Mouse (Mus musculus): ENCODE measurements around the gene Asic1. TPM values are rescaled to one million over a fixed set of nuclear protein-coding genes. Genes with fewer than 3 reads are reported as not detected.

Asic1 gene
- polyA plus RNA-seq, 1 experiment, result 2.0 TPM

GRCm38 (mm10) chr15:99653291-99653690 lies 16.9 kb upstream of the Asic1 start:
- no peaks in the 10 kb centered on the region for H3K36me3 ChIP-seq (ENCODE audit: control insufficient read depth, insufficient read depth)
- H3K4me3 ChIP-seq, result no peak overlapping the region
- H3K4me2 ChIP-seq (ENCODE audit: low read depth), result no peak overlapping the region
- no peak for TF ChIP-seq TCF12 (IDR thresholded peaks at IDR 0.05; ENCODE audit: insufficient read depth, poor library complexity, severe bottlenecking)
- TF ChIP-seq POLR2AphosphoS2 (IDR thresholded peaks at IDR 0.05; ENCODE audit: insufficient read length, low read depth), result no peak
- TF ChIP-seq REST (IDR thresholded peaks at IDR 0.05; ENCODE audit: insufficient read depth, insufficient read length), result no peak
- TF ChIP-seq MAX (IDR thresholded peaks at IDR 0.05; ENCODE audit: low read depth), result no peak
- TF ChIP-seq MYOG (IDR thresholded peaks at IDR 0.05; ENCODE audit: control insufficient read depth in 1 of 3, insufficient read depth in 1 of 3, insufficient read length in 2 of 3, low read depth in 2 of 3), result no peak
- no peak for TF ChIP-seq SRF (IDR thresholded peaks at IDR 0.05; ENCODE audit: control insufficient read depth, insufficient read length, low read depth)
- no peak for TF ChIP-seq POLR2A (IDR thresholded peaks at IDR 0.05; ENCODE audit: insufficient read length, low read depth)
- TF ChIP-seq E2F4 (IDR thresholded peaks at IDR 0.05; ENCODE audit: insufficient read depth), result no peak
- TF ChIP-seq CEBPB (IDR thresholded peaks at IDR 0.05; ENCODE audit: insufficient read depth, poor library complexity, severe bottlenecking), result no peak
- no peak for TF ChIP-seq TCF3 (IDR thresholded peaks at IDR 0.05; ENCODE audit: insufficient read length, low read depth)
- TF ChIP-seq USF1 (IDR thresholded peaks at IDR 0.05; ENCODE audit: low read depth), result no peak
- TF ChIP-seq MYOD1 (IDR thresholded peaks at IDR 0.05; ENCODE audit: control insufficient read depth in 1 of 3, insufficient read length in 2 of 3, low read depth in 2 of 3), result no peak
- no peak overlapping the region for H3ac ChIP-seq (ENCODE audit: control insufficient read depth, insufficient read length)
- no peaks in the 10 kb centered on the region for H3K27me3 ChIP-seq (ENCODE audit: control insufficient read depth, insufficient read depth, insufficient read length)
- peaks cover 29% of the 10 kb centered on the region for H3K79me2 ChIP-seq (ENCODE audit: control insufficient read depth, insufficient read depth)

- no peak overlapping the region for H3ac ChIP-seq (ENCODE audit: control insufficient read depth, insufficient read length)
- H3K4me2 ChIP-seq (ENCODE audit: low read depth), result no peak overlapping the region
- H3K36me3 ChIP-seq (ENCODE audit: control insufficient read depth, insufficient read depth), result no peaks in the 10 kb centered on the region
- no peak overlapping the region for H3K4me3 ChIP-seq
- H3K79me2 ChIP-seq (ENCODE audit: control insufficient read depth, insufficient read depth), result peaks cover 23% of the 10 kb centered on the region
- no peak for TF ChIP-seq E2F4 (IDR thresholded peaks at IDR 0.05; ENCODE audit: insufficient read depth)
- TF ChIP-seq MYOG (IDR thresholded peaks at IDR 0.05; ENCODE audit: control insufficient read depth in 1 of 3, insufficient read depth in 1 of 3, insufficient read length in 2 of 3, low read depth in 2 of 3), result no peak
- no peak for TF ChIP-seq SRF (IDR thresholded peaks at IDR 0.05; ENCODE audit: control insufficient read depth, insufficient read length, low read depth)
- TF ChIP-seq POLR2AphosphoS2 (IDR thresholded peaks at IDR 0.05; ENCODE audit: insufficient read length, low read depth), result no peak
- TF ChIP-seq TCF3 (IDR thresholded peaks at IDR 0.05; ENCODE audit: insufficient read length, low read depth), result no peak
- no peak for TF ChIP-seq CEBPB (IDR thresholded peaks at IDR 0.05; ENCODE audit: insufficient read depth, poor library complexity, severe bottlenecking)
- TF ChIP-seq MYOD1 (IDR thresholded peaks at IDR 0.05; ENCODE audit: control insufficient read depth in 1 of 3, insufficient read length in 2 of 3, low read depth in 2 of 3), result no peak
- no peak for TF ChIP-seq REST (IDR thresholded peaks at IDR 0.05; ENCODE audit: insufficient read depth, insufficient read length)
- no peak for TF ChIP-seq POLR2A (IDR thresholded peaks at IDR 0.05; ENCODE audit: insufficient read length, low read depth)
- TF ChIP-seq MAX (IDR thresholded peaks at IDR 0.05; ENCODE audit: low read depth), result no peak
- TF ChIP-seq USF1 (IDR thresholded peaks at IDR 0.05; ENCODE audit: low read depth), result no peak
- no peak for TF ChIP-seq TCF12 (IDR thresholded peaks at IDR 0.05; ENCODE audit: insufficient read depth, poor library complexity, severe bottlenecking)
- H3K27me3 ChIP-seq (ENCODE audit: control insufficient read depth, insufficient read depth, insufficient read length), result no peaks in the 10 kb centered on the region
Measured at GRCm38 (mm10) chr15:99653876-99654275, 16.3 kb upstream of the Asic1 start.

GRCm38 (mm10) chr15:99655956-99656355 lies 14.2 kb upstream of the Asic1 start:
- no peak overlapping the region for H3K4me3 ChIP-seq
- no peak overlapping the region for H3ac ChIP-seq (ENCODE audit: control insufficient read depth, insufficient read length)
- H3K36me3 ChIP-seq (ENCODE audit: control insufficient read depth, insufficient read depth), result no peaks in the 10 kb centered on the region
- H3K27me3 ChIP-seq (ENCODE audit: control insufficient read depth, insufficient read depth, insufficient read length), result no peaks in the 10 kb centered on the region
- no peak overlapping the region for H3K4me2 ChIP-seq (ENCODE audit: low read depth)
- no peak for TF ChIP-seq POLR2AphosphoS2 (IDR thresholded peaks at IDR 0.05; ENCODE audit: insufficient read length, low read depth)
- TF ChIP-seq CEBPB (IDR thresholded peaks at IDR 0.05; ENCODE audit: insufficient read depth, poor library complexity, severe bottlenecking), result no peak
- no peak for TF ChIP-seq USF1 (IDR thresholded peaks at IDR 0.05; ENCODE audit: low read depth)
- no peak for TF ChIP-seq REST (IDR thresholded peaks at IDR 0.05; ENCODE audit: insufficient read depth, insufficient read length)
- no peak for TF ChIP-seq TCF12 (IDR thresholded peaks at IDR 0.05; ENCODE audit: insufficient read depth, poor library complexity, severe bottlenecking)
- TF ChIP-seq MYOG (IDR thresholded peaks at IDR 0.05; ENCODE audit: control insufficient read depth in 1 of 3, insufficient read depth in 1 of 3, insufficient read length in 2 of 3, low read depth in 2 of 3), result no peak
- no peak for TF ChIP-seq POLR2A (IDR thresholded peaks at IDR 0.05; ENCODE audit: insufficient read length, low read depth)
- no peak for TF ChIP-seq E2F4 (IDR thresholded peaks at IDR 0.05; ENCODE audit: insufficient read depth)
- TF ChIP-seq MYOD1 (IDR thresholded peaks at IDR 0.05; ENCODE audit: control insufficient read depth in 1 of 3, insufficient read length in 2 of 3, low read depth in 2 of 3), result no peak
- TF ChIP-seq SRF (IDR thresholded peaks at IDR 0.05; ENCODE audit: control insufficient read depth, insufficient read length, low read depth), result no peak
- TF ChIP-seq MAX (IDR thresholded peaks at IDR 0.05; ENCODE audit: low read depth), result no peak
- TF ChIP-seq TCF3 (IDR thresholded peaks at IDR 0.05; ENCODE audit: insufficient read length, low read depth), result no peak
- H3K79me2 ChIP-seq (ENCODE audit: control insufficient read depth, insufficient read depth), result peaks cover 2% of the 10 kb centered on the region

GRCm38 (mm10) chr15:99658437-99658836 lies 11.7 kb upstream of the Asic1 start:
- no peaks in the 10 kb centered on the region for H3K27me3 ChIP-seq (ENCODE audit: control insufficient read depth, insufficient read depth, insufficient read length)
- no peak overlapping the region for H3K4me3 ChIP-seq
- H3K4me2 ChIP-seq (ENCODE audit: low read depth), result no peak overlapping the region
- no peak for TF ChIP-seq POLR2A (IDR thresholded peaks at IDR 0.05; ENCODE audit: insufficient read length, low read depth)
- no peak for TF ChIP-seq TCF3 (IDR thresholded peaks at IDR 0.05; ENCODE audit: insufficient read length, low read depth)
- TF ChIP-seq MYOG (IDR thresholded peaks at IDR 0.05; ENCODE audit: control insufficient read depth in 1 of 3, insufficient read depth in 1 of 3, insufficient read length in 2 of 3, low read depth in 2 of 3), result no peak
- no peak overlapping the region for H3ac ChIP-seq (ENCODE audit: control insufficient read depth, insufficient read length)
- no peaks in the 10 kb centered on the region for H3K36me3 ChIP-seq (ENCODE audit: control insufficient read depth, insufficient read depth)
- H3K79me2 ChIP-seq (ENCODE audit: control insufficient read depth, insufficient read depth), result no peaks in the 10 kb centered on the region

All from myocyte (in vitro differentiated cells).